Mouse (Mus musculus) embryo, embryonic 10 days (tissue): ENCODE measurements around the gene Car5a.
A peak's percentile ranks its signal among the peaks of the same experiment; 100 is the strongest.

Experiments used
- DNase-seq: peaks from one replicate; pipeline ENCODE4 v3.0.0-alpha.2; 2015; ENCODE audit warnings: low spot score

Gene Car5a

DNA sequence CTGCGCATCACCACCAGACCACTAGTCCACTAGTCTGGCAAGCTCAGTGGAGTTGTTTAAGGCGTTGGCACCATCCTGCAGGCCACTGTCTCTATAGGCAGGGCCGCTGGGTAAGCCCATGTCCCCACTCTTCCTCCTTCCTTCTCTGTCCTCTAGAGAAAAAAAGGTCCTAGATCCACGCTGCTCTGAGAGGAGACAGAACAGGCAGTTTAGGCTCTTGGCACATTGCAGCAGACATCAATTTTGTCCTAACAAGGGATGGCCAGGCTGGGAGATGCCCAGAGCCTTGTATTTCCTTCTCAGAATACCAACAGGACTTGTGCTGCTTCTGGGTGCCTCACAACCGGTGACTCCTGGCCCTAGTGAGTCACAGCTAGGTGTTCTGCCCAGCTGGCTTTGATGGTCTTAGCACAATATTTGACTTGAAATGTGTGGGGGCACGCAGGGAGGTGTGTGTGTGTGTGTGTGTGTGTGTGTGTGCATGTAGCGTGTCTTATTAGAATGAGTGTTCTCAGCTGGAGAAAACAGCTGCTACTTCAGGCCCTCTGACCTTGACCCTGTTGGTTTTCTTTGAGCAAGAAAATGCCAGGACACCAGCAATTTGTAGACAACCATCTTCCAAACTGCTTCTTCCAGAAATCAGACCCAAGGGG is 66.8 kb downstream of the Car5a start:
- DNase-seq, result no peak

DNA sequence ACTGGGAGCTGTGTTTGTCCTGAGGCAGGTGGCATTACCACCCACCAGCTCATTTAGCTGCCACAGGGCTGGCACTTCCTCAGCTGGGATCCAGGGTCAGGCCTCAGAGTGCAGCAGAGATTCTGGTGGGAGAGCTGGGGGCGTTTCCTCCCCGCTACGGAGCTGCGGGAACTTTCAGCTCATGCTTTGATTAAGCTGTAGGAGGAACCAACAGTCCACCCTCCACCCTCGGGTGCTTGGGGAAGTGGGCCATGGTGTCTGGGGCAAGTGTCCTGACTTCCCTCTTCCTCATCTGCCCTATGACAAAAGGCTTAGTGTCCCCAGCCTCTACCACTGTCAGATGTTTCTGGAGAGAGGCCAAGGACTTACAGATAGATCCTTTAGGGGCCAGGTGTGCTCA is 67.5 kb downstream of the Car5a start:
- no peak for DNase-seq

DNA sequence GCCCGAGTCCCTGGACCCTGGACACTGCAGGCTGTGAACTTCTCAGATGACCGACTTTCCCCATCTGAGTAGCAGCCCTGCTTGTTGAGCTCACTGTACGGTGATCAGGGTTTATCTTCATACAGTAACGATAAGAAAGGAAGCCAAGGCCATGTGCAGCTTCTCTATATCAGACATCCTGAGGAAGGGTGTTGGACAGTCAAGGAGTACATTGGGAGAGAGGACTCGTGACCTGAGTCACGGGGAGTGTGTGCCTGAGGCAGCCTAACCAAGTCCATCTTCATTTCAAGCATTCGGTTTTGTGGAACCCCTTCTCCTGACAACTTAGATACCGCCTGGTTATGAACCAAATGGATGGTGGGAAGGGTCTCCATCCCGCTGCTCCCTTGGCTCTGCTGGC is 69.2 kb downstream of the Car5a start:
- no peak for DNase-seq

DNA sequence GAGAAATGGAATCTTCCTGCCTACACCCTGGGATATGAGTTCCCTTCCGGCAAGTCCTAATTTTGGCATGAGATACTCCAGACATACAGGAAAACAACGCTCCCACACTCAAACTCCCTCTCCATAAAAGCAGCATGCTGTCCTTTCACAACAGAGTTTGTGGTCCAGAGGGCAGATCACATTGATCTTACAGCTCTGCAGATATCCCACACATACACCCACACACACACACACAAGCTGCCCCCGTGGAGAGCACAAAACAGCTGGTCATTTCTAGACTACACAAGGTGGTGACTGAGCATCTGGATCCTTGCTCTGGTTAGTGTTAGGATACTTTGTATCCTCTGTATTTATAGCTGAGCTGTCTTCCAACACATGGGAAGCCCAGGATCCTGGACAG is 69.7 kb downstream of the Car5a start:
- no peak for DNase-seq

DNA sequence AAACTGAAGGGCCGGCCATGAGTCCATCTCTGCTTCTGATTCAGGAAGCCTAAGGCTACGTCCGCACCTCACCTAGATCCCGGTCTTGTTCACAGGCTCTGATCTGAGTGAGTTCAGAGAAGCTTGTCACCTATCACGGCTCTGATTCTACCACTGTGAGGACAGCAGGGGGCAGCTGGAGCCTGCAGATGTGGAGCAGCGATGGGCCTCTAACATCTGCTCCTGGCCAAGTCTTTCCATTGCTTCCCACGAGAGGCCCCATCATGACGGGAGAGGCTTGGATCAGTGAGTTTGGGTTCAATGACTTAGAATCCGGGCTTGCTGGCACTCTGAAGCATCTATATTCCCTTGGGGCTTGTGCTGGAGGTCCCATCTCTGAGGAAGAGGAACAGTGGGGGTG is 70.7 kb downstream of the Car5a start:
- peak; percentile 72 for DNase-seq

DNA sequence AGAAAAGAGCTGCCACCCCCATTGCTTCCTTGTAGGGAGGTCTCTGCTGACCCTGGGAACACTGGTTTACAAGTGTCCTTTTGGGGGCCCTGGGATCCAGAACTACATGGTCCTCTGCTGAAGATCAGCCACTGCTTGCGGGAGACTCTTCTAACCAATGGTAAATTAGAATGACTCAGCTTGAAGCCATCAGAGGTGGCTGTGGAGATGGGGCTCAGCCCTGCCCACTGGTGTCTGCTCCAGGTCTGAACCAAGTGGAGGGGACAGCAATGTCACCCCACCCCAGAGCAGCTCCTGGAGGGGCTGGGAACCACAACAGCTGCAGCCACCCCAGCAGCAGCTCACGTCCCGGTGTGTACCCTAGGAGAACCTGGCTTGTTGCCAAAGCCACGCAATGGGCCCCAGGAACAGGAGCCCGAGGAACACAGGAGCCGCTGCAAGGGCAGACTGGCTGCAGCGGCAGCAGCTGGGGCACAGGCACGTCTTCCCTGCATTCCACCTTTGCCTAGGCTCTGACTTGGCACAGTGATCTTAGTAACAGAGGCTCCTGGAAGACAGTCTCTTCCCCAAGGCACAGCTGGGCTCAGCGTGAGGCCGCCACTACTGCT is 72.8 kb downstream of the Car5a start:
- no peak for DNase-seq

DNA sequence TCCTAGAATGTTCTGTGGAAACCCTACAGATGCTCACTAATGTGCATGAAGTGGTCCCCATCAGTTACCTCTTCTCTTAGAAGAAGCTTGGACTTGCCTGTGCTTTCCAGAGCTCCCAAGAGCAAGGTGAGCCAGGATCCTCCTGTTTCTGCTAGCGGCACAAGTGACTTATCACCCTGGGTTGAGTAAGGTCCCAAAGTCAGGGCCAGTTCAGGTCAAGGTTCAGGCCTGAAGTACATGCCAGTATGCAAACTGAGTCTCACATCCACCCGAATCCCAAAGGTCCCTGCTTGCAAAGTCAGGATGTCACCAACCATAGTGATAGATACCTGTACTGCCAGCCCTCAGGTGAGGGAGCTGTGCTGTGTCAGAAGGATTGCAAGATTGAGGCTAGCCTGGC is 74.5 kb downstream of the Car5a start:
- no peak for DNase-seq

DNA sequence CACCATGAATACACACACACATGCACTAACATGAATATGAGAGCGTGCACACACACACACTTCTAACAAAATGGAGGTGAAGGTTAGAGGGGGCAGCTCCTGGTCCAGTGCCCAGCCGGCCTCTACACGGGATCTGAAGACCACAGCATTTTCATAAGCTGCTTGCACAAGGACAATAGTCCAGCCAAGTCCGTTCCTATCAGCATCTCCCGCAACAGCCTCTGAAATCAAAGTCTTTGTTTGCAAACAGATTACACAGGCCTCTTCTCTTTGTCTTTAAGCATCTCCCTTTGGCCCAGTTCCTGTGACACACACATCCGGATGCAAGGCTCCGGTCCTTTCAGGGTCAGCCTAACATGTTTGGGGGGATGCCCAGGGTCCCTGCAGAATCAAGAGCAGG is 75.8 kb downstream of the Car5a start:
- DNase-seq, result no peak

DNA sequence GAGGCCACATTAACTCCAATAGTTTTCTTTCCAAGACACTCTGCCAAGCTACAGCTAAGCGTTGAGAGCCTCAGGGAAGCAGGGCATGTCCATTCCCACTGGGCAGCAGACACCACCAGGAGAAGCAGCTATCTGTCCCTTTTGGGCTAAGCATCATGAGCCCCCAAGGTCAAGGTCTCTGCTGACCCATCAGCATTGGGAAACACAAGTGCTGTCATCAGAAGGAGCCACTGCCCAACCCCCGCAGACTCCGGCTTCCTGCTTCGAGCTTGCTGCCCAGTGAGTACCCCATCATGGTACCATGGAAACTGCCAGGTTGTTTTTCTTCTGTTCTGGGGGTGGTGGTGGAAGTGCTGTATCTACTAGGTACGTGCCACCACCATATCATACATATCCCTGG is 76.5 kb downstream of the Car5a start:
- DNase-seq, result no peak
